Mouse (Mus musculus) bone marrow macrophage, adult 2 months (primary cell): ENCODE measurements around the gene Rars. TPM values are rescaled to one million over a fixed set of nuclear protein-coding genes. Genes with fewer than 3 reads are reported as not detected.

Experiments used
- H3K27ac ChIP-seq: 2 replicates; pipeline ENCODE4 v1.5.1; 2012; ENCODE audit warnings: low read depth, low read length; ENCODE audit not compliant: insufficient read depth
- H3K4me1 ChIP-seq: 2 replicates; pipeline ENCODE4 v1.6.1; 2012; ENCODE audit warnings: low read length; ENCODE audit not compliant: control insufficient read depth, insufficient read depth
- H3K4me3 ChIP-seq: 2 replicates; pipeline ENCODE4 v1.5.1; 2012; ENCODE audit warnings: mild to moderate bottlenecking, low read length, moderate library complexity; ENCODE audit not compliant: insufficient read depth
- CTCF ChIP-seq: IDR thresholded peaks from 2 replicates; pipeline ENCODE4 v1.5.1; 2012; ENCODE audit warnings: low read depth, mild to moderate bottlenecking, low read length, moderate library complexity
- POLR2A ChIP-seq: IDR thresholded peaks from 2 replicates; pipeline ENCODE4 v1.6.1; 2012; ENCODE audit warnings: mild to moderate bottlenecking, low read depth, low read length, borderline replicate concordance
- polyA plus RNA-seq: library from polyadenylated mRNA; stranded (reverse); fragments of >200 nt; gene quantifications from 2 replicates; pipeline ENCODE4 v1.2.4, GENCODE M21; 2012; ENCODE audit not compliant: missing spikeins, insufficient read depth, insufficient read length

Gene Rars
- polyA plus RNA-seq, result 37.2 and 41.5 TPM in 2 replicates

- Histone ChIP-seq H3K27ac (peak within 1 kb of the TSS; percentile 47), H3K4me3 (peak within 1 kb of the TSS; percentile 95), H3K4me1 (peaks cover 22% of the 10 kb centered on the region)
- TF ChIP-seq CTCF (peak; percentile 42), POLR2A (no peak)
These were observed at the start of gene Rars for GRCm38 (mm10) chr11:35834022-35834760. Rars (minus strand) TSS chr11:35834506.

- peaks cover 2% of the 10 kb centered on the region; the same call in 1 of the 2 replicates for H3K4me1 ChIP-seq
- TF ChIP-seq POLR2A, result no peak
- TF ChIP-seq CTCF, result no peak
These were observed 48.5 kb upstream of the Rars start for GRCm38 (mm10) chr11:35882777-35883176.

DNA sequence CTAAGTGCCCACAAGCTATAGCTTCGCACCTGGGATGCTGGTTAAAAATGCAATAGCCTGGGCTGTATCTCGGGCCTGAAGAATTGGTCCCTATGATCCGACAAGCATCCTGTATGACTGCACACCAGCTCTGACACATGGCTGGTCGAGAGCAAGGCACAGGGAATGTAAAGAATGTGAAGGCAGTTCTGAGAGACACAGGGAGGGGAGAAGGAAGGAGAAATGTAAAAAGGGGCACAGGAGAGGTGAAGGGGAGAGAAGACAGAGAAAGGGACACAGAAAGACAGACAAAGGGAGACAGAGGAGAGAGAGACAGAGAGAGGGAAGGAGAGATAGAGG is 44.2 kb upstream of the Rars start:
- Histone ChIP-seq H3K4me3 (no peak overlapping the region), H3K27ac (no peak overlapping the region), H3K4me1 (peaks cover 3% of the 10 kb centered on the region; the same call in 1 of the 2 replicates)
- no peak for TF ChIP-seq CTCF
- TF ChIP-seq POLR2A, result no peak

More at GRCm38 (mm10) chr11:35882777-35883176, 48.5 kb upstream of the Rars start:
- H3K27ac ChIP-seq, result no peak overlapping the region
- no peak overlapping the region for H3K4me3 ChIP-seq

DNA sequence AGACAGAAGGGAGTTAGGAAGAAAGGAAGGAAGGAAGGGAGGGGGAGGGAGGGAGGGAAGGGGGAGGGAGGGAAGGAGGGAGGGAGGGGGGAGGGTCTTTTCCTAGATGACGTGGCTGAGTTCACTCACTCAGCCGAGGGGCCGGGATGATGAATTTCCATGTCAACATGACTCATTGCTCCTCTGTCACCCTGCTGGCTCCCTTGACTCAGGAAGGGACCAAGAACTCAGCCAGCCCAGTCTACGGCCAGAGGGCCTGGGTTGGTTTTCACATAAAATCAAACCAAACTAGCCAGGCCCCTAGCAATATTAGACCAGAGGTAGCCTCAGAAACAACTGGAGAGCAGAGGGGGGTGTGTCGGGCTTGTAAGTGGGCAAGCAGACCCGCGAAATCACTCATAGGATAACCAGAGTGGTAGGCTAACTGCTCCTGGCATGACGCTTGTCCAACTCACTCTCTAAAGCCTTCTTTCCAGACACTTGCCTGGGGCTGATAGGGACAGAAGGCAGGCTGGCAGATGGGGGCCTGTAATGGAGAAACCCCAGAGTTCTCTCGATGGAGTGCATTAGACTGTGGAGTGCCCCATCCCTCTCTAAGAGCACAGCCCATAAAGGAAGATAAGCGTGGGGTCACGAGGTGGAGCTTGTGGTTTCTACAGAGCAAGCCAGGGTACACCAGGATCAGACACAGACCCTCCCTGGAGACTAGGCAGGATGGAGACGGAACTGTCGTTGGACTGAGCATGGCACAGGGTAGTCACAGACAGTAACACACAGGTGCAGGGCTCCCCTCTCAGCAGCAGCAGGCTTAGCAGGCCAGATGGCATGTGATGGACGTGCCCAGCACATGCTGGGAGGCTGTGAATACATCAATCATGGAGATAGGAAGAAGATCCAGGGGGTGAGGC is 43.6 kb upstream of the Rars start:
- H3K27ac ChIP-seq, result no peak overlapping the region
- peaks cover 3% of the 10 kb centered on the region; the same call in 1 of the 2 replicates for H3K4me1 ChIP-seq
- no peak overlapping the region for H3K4me3 ChIP-seq
- TF ChIP-seq POLR2A (no peak), CTCF (no peak)

DNA sequence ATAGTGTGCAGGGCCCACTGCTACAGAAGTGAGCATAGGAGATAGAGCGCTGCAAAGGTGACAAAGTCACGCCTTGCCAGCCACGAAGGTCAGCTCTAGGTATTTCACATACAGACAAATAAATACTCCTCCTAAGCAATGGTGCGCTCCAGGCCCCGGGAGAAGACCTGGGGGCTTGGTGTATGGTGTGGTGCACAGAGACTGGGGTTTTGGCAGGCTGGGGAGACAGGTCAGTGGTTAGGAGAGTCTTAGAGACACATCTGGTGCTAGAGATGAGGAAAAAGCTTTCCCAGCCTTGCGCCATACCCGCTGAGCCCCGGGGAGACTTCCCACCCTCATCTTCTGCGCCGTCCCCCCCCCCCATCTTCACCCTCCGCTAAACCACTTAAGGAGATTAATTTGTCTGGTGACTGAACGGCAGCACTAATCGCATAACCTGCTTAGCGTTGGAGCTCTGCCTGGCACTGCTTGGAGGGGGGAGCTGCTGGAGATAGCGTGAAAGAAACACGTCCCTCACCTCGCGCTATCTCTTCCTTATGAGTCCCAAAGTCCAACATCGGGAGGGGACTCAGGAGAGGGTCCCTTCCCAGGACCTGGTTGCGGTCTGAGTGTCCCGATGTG is 39.4 kb upstream of the Rars start:
- TF ChIP-seq CTCF (no peak), POLR2A (no peak)
- H3K4me3 ChIP-seq, result no peak overlapping the region
- H3K27ac ChIP-seq, result no peak overlapping the region
- H3K4me1 ChIP-seq, result peaks cover 3% of the 10 kb centered on the region; the same call in 1 of the 2 replicates

- TF ChIP-seq POLR2A (no peak), CTCF (no peak)
- Histone ChIP-seq H3K27ac (no peak overlapping the region), H3K4me3 (no peak overlapping the region), H3K4me1 (no peaks in the 10 kb centered on the region)
These were observed 36.7 kb upstream of the Rars start for GRCm38 (mm10) chr11:35870961-35871360.

DNA sequence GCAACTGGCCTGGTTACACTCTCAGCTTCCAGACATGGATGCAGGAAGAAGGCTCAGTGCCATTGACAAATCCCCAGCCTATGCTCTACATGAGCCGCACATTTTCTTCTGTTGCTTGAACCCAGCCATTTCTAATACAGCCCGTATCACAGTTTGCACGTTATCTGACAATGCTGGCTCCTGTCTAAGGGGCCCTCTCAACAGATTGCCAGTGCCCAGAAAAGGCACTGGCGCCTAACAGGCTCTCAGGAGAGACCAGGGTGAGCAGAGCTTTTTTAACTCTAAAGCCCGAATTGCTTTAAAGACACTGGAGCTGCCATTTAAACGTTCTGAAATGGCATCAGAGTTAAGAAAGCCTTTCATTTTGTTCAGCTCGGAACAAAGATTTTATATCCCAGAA is 31.8 kb upstream of the Rars start:
- no peak overlapping the region for H3K27ac ChIP-seq
- TF ChIP-seq POLR2A (no peak), CTCF (no peak)
- H3K4me3 ChIP-seq, result no peak overlapping the region
- no peaks in the 10 kb centered on the region for H3K4me1 ChIP-seq

- no peak for TF ChIP-seq POLR2A
- no peak for TF ChIP-seq CTCF
- H3K4me1 ChIP-seq, result no peaks in the 10 kb centered on the region
- H3K4me3 ChIP-seq, result no peak overlapping the region
- H3K27ac ChIP-seq, result no peak overlapping the region
These were observed 30.8 kb upstream of the Rars start for GRCm38 (mm10) chr11:35864981-35865604.

DNA sequence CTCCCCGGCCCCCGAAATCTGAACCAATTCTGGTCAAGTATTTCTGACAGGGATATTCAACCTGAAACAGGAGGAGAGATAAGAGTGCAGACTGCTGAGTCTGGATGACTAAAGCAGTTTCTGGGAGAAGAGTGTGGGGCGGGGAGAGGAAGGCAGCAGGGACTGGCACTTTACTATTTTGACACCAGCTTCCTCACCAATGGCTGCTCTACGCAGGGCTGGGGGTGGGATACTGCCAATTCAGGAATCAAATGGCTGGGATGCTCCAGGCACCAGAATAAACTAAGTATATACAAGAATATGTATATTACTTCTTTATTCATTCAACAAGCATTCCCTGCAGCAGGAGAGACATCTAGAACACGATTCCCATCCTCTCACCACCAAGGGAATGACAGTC is 29.3 kb upstream of the Rars start:
- TF ChIP-seq POLR2A (no peak), CTCF (no peak)
- H3K4me1 ChIP-seq, result no peaks in the 10 kb centered on the region
- no peak overlapping the region for H3K27ac ChIP-seq
- no peak overlapping the region for H3K4me3 ChIP-seq
